Mouse (Mus musculus) kidney, postnatal 0 days (tissue): ENCODE results near the gene Emg1. TPM values are rescaled to one million over a fixed set of nuclear protein-coding genes. Genes with fewer than 3 reads are reported as not detected.
A peak's percentile ranks its signal among the peaks of the same experiment; 100 is the strongest.

Experiments used
- ATAC-seq: fragments of 200-750 bp; cut with Nextera tagmentation; replicated peaks from 2 replicates; pipeline ENCODE4 v1.8.0; 2017; ENCODE audit warnings: low read depth, moderate number of reproducible peaks, moderate TSS enrichment, moderate library complexity; ENCODE audit not compliant: low FRiP score
- DNase-seq: peaks from one replicate; pipeline ENCODE4 v3.0.0-alpha.2; 2016; ENCODE audit warnings: low spot score
- H3K27ac ChIP-seq: fragments of 300-500 bp; sonication (generic); 2 replicates; pipeline ENCODE4 v1.5.1; 2014; ENCODE audit warnings: mild to moderate bottlenecking
- H3K27me3 ChIP-seq: fragments of 300-500 bp; sonication (generic); 2 replicates; pipeline ENCODE4 v1.6.1; 2014; ENCODE audit warnings: low read length, mixed read lengths; ENCODE audit not compliant: insufficient read depth
- H3K36me3 ChIP-seq: fragments of 300-500 bp; sonication (generic); 2 replicates; pipeline ENCODE4 v1.6.1; 2014; ENCODE audit warnings: low read length, mixed read lengths; ENCODE audit not compliant: insufficient read depth
- H3K4me1 ChIP-seq: fragments of 300-500 bp; sonication (generic); replicated peaks from 2 replicates; pipeline ENCODE4 v1.6.1; 2014; ENCODE audit warnings: antibody characterized with exemption, low read length, mixed read lengths; ENCODE audit not compliant: insufficient read depth
- H3K4me2 ChIP-seq: fragments of 300-500 bp; sonication (generic); 2 replicates; pipeline ENCODE4 v1.6.1; 2014; ENCODE audit warnings: mild to moderate bottlenecking, low read length, moderate library complexity, mixed read lengths
- H3K4me3 ChIP-seq: fragments of 300-500 bp; sonication (generic); replicated peaks from 2 replicates; pipeline ENCODE4 v1.5.1; 2014; ENCODE audit warnings: low read depth, low read length
- H3K9ac ChIP-seq: fragments of 300-500 bp; sonication (generic); 2 replicates; pipeline ENCODE4 v1.6.1; 2014; ENCODE audit warnings: low read depth, low read length
- H3K9me3 ChIP-seq: fragments of 300-500 bp; sonication (generic); replicated peaks from 2 replicates; pipeline ENCODE4 v1.6.1; 2016; ENCODE audit warnings: low read length, inconsistent platforms, mixed read lengths
- CTCF ChIP-seq: IDR thresholded peaks from 2 replicates; pipeline ENCODE4 v1.5.1; 2016; ENCODE audit warnings: antibody characterized with exemption, low read depth, mild to moderate bottlenecking, moderate library complexity
- WGBS: fragments of 180-500 bp; shearing (Covaris S2); extraction: QIAGEN DNeasy Blood & Tissue Kit; methylation state at CpG from one replicate; pipeline ENCODE4 v1.1.7; 2014; 5-methylcytosine and 5-hydroxymethylcytosine counted together
- polyA plus RNA-seq: library from polyadenylated mRNA; unstranded; fragments of >200 nt; fragmentation: Nextera tagmentation; extraction: Ambion mirVana; gene quantifications from 2 replicates; pipeline ENCODE4 v1.2.1, GENCODE M21; 2015

The Emg1 gene
- polyA plus RNA-seq, 1 experiment from 2014 or later = 183 TPM

GRCm38 (mm10) chr6:124741842-124742241 is 29.9 kb upstream of the Emg1 start:
- peak overlapping the region; percentile 98 for H3K27ac ChIP-seq
- no peak for DNase-seq
- no peaks in the 10 kb centered on the region for H3K9me3 ChIP-seq
- peaks cover 27% of the 10 kb centered on the region for H3K4me1 ChIP-seq
- H3K36me3 ChIP-seq = peaks cover 17% of the 10 kb centered on the region; the same call in 1 of the 2 replicates
- peak overlapping the region; percentile 79; the same call in 1 of the 2 replicates for H3K9ac ChIP-seq
- ATAC-seq = no peak
- no peak overlapping the region for H3K4me3 ChIP-seq
- H3K27me3 ChIP-seq = no peaks in the 10 kb centered on the region
- TF ChIP-seq CTCF = no peak
- WGBS = 64% methylated on average over 3 of the region's 3 CpGs
- peak overlapping the region; percentile 86 for H3K4me2 ChIP-seq

GRCm38 (mm10) chr6:124740888-124741761 is 29.1 kb upstream of the Emg1 start, which contains the start of gene Grcc10:
Gene Grcc10, minus strand, starts transcription at chr6:124741374.
- DNase-seq = peak; percentile 98
- Histone ChIP-seq H3K4me2 (peak within 1 kb of the TSS; percentile 86), H3K27me3 (no peaks in the 10 kb centered on the region), H3K9ac (peak within 1 kb of the TSS; percentile 79), H3K4me3 (peak within 1 kb of the TSS; percentile 59), H3K4me1 (peaks cover 20% of the 10 kb centered on the region), H3K27ac (peak within 1 kb of the TSS; percentile 98), H3K9me3 (no peaks in the 10 kb centered on the region), H3K36me3 (peaks cover 17% of the 10 kb centered on the region; the same call in 1 of the 2 replicates)
- no peak for TF ChIP-seq CTCF
- WGBS = under 1% methylated on average over 41 of the region's 41 CpGs
- ATAC-seq = peak; percentile 73

GRCm38 (mm10) chr6:124740211-124740887 is 28.4 kb upstream of the Emg1 start:
- peak overlapping the region; percentile 59 for H3K4me3 ChIP-seq
- H3K9me3 ChIP-seq = no peaks in the 10 kb centered on the region
- DNase-seq (peak; percentile 83), ATAC-seq (peak; percentile 2; the same call in 1 of the 2 replicates)
- peak; percentile 70 for TF ChIP-seq CTCF
- H3K27me3 ChIP-seq = no peaks in the 10 kb centered on the region
- H3K4me1 ChIP-seq = peaks cover 17% of the 10 kb centered on the region; the same call in 1 of the 2 replicates
- peak overlapping the region; percentile 98 for H3K27ac ChIP-seq
- H3K9ac ChIP-seq = peak overlapping the region; percentile 79
- under 1% methylated on average over 29 of the region's 29 CpGs for WGBS
- H3K4me2 ChIP-seq = peak overlapping the region; percentile 86
- H3K36me3 ChIP-seq = peaks cover 17% of the 10 kb centered on the region; the same call in 1 of the 2 replicates

GRCm38 (mm10) chr6:124739231-124739796 is 27.3 kb upstream of the Emg1 start:
- no peak overlapping the region for H3K9ac ChIP-seq
- 0 out of 2 replicates have a peak, but pooled peaks cover 8% of the 10 kb centered on the region for H3K4me1 ChIP-seq
- no peaks in the 10 kb centered on the region for H3K9me3 ChIP-seq
- ATAC-seq = no peak
- H3K27me3 ChIP-seq = no peaks in the 10 kb centered on the region
- no peak for DNase-seq
- peaks cover 15% of the 10 kb centered on the region; the same call in 1 of the 2 replicates for H3K36me3 ChIP-seq
- H3K27ac ChIP-seq = peak overlapping the region; percentile 68
- H3K4me2 ChIP-seq = no peak overlapping the region
- 78% methylated on average over 10 of the region's 10 CpGs for WGBS
- H3K4me3 ChIP-seq = no peak overlapping the region
- TF ChIP-seq CTCF = no peak

- Histone ChIP-seq H3K9ac (peak within 1 kb of the TSS; percentile 38; the same call in 1 of the 2 replicates), H3K9me3 (no peaks in the 10 kb centered on the region), H3K4me1 (0 out of 2 replicates have a peak, but pooled peaks cover 8% of the 10 kb centered on the region), H3K4me2 (peak within 1 kb of the TSS; percentile 28), H3K27me3 (no peaks in the 10 kb centered on the region), H3K4me3 (peak within 1 kb of the TSS; percentile 15; the same call in 1 of the 2 replicates), H3K27ac (peak within 1 kb of the TSS; percentile 68), H3K36me3 (peaks cover 8% of the 10 kb centered on the region; the same call in 1 of the 2 replicates)
- 22% methylated on average over 15 of the region's 15 CpGs for WGBS
- peak; percentile 77 for ATAC-seq
- peak; percentile 17; the same call in 1 of the 2 replicates for TF ChIP-seq CTCF
- DNase-seq = peak; percentile 86
Observed at GRCm38 (mm10) chr6:124738511-124739023, 26.6 kb upstream of the Emg1 start, which contains the start of gene Ptpn6. Gene Ptpn6, minus strand, starts transcription at chr6:124738714.
